Mouse (Mus musculus): ENCODE measurements around the gene Zfp324.

The Zfp324 gene

GRCm38 (mm10) chr7:12970906-12971305, 5.3 kb downstream of the Zfp324 start:
- 96% methylated on average over 25 of the region's 25 CpGs for WGBS

DNA sequence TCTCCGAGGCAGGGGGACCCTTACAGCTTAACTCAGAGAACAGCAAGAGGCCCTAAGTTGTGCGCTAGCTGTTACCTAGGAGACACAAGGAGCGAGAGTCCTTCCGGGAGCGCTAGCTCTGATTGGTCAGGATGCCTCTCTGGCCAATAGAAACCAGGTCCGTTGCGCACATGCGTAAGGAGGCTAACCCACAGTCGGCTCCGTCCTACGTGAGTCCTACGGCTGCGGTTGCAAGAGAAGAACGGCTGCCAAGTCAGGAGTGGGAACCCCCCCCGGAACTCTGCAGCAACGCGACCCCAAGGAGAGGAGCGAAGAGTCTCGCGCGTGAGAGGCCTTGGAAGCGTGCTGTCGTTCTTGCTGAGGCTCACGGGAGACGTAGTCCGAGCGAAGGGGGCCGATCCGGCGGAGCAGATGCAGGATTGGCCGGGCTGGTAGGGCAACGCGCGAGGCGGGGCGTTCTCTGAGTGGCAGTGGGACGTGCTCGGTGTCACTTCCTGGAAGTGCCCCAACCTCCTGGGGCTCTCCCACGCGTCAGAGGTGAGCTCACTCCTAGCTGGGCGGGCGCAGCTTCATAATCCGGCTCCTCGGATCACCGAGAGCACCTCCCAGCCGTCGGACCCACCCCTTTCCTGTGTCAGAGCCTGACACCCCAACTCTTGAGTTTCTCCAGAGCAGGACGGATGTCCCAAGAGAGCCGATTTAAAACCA, 12.2 kb downstream of the Zfp324 start, which contains the start of gene Zfp446:
Zfp446 (plus strand) TSS at position 167 of the 708 bp plus-strand sequence.
- under 1% methylated on average over 49 of the region's 49 CpGs for WGBS

- 82% methylated on average over 18 of the region's 18 CpGs for WGBS
Observed at GRCm38 (mm10) chr7:12978931-12979722, 13.5 kb downstream of the Zfp324 start.

DNA sequence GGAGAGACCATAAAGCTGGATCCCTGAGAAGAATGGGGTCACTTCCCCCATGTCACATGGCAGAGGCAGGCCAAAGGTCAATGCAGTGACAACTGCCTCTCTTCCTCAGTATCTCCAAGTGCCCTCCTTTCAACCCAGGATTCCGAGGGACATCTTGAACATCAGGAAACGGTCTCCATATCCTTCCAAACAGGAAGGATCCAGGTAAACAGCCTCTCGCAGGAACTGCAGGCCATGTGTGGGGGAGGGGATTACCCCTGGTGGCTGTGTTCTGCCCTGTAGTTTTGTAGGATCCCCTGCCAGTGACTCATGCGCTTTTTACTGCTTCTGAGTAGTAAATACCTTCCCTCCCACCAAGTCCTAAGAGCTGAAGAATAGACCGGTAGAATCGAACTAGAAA, 14.1 kb downstream of the Zfp324 start:
- 74% methylated on average over 6 of the region's 6 CpGs for WGBS

GRCm38 (mm10) chr7:12980291-12980690, 14.7 kb downstream of the Zfp324 start:
- 87% methylated on average over 7 of the region's 7 CpGs for WGBS

DNA sequence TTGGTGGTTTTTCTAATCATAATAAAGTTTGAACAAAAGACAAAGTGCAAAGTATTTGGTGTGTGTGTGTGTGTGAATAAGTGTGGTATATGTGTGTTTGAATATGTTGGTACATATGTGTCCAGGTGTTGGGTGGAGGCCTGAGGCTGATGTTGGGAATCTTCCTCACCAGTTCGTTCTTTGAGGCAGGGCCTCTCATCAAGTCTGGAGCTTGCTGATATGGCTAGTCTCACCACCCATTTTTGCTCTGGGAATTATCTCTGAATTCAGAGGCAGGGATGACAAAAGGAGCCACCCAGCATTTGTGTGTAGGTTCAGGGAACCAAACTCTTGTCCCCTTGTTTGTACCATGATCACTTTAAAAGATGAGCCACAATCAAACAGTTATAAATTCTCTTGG, 20.1 kb downstream of the Zfp324 start:
- WGBS, result 76% methylated on average over 1 of the region's 1 CpGs

GRCm38 (mm10) chr7:12986906-12987305, 21.3 kb downstream of the Zfp324 start:
- WGBS, result 83% methylated on average over 8 of the region's 8 CpGs

GRCm38 (mm10) chr7:12987409-12988189, 22.0 kb downstream of the Zfp324 start:
- WGBS, result 83% methylated on average over 8 of the region's 8 CpGs

DNA sequence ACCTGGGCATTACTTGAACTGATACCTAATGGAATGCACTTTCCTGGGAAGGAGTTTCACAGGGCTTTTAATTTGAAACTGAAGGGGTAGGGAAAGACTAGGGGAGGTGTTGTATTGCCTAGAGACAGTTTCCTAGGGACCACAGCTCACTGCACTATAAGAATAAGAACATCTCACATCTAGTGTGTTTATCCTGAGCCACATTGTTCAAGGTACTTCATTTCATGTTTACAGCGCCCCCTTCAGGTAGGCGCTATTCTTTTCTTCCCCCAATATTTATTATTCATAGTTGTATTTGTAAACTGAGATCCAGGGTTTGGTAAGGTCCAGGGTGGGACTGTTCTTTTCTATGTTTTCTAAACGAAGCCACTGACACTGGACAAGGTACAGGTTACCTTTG, 26.6 kb downstream of the Zfp324 start:
- 5% methylated on average over 3 of the region's 3 CpGs for WGBS

DNA sequence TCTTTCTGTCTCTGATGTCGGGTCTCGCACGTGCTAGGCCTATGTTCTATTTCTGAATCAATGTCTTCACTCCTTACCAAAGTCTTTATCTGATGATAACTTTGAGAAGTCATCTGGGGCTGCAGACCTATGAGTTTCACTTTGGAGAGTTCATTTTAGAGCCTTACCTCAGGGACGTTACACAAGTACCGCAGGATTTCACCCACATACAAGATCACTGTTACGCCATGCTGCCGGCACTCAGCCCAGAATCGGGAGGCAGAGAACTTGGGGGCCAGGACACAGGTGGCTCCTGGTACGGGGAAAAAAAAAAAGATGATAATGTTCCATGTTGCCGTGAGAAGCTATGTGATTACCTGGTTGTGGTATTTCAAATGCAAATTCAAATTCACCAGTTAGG, 27.5 kb downstream of the Zfp324 start:
- WGBS, result 88% methylated on average over 10 of the region's 10 CpGs

DNA sequence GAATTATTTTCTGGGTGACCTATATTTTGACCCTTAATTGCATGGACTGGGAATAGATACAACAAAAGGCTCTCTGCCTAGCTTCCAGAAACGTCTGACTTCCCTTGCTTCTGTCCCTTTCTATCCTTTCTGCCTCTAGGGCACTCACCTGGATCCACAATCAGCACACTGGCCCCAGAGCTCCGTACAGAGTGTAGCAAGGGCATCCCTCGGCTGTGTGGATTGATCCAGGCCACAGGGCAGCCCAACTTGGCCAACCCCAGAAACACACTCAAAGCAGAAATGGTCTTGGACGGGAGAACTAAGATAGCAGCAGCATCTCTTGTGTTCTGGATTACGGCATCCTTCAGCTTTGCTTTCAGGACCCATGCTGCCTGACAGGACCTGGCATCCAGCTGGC, 31.6 kb downstream of the Zfp324 start:
- 81% methylated on average over 5 of the region's 5 CpGs for WGBS

DNA sequence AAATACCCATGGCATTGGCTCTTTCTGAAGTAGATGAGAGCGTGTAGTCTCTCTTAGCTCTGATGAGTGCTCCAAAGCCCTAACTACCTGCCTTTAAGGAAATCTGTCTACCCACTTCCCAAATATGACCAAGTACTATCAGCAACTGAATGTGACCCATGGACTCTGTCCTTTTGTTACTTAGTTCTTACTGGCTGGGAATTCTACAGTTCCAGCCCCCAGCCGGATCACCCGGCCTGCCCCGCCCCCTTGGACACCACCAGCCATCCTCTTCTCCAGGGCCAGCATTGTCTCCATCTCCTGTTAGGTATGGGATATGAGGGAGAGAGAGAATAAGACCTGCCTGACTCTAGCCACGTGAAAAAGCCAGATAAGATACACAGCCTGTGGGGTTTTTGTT, 32.4 kb downstream of the Zfp324 start, which contains the start of gene Slc27a5:
Slc27a5 (minus strand) TSS at position 140 of the 400 bp plus-strand sequence.
- WGBS, result 78% methylated on average over 5 of the region's 5 CpGs

GRCm38 (mm10) chr7:12998851-12999250, 33.2 kb downstream of the Zfp324 start, which contains the start of gene Trim28:
Trim28 (plus strand) TSS chr7:12999114.
- 84% methylated on average over 3 of the region's 3 CpGs for WGBS

DNA sequence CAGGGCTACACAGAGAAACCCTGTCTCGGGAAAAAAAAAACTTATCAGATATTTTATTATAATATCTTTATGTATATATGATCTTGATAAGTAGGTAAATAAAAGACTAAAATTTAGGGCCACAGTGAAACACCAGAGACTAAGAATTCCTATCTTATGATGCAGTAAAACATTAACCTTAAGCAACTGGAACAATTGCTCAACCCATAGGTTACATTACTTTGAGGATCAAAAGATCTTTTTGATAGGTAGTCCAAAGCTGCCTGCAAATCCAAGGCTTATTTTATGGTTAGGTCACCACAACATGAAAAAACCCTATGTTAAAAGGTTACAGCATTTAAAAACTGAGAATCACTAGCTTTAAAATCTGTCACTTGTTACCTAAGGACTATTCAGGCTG, 35.9 kb downstream of the Zfp324 start:
- 89% methylated on average over 1 of the region's 1 CpGs for WGBS

DNA sequence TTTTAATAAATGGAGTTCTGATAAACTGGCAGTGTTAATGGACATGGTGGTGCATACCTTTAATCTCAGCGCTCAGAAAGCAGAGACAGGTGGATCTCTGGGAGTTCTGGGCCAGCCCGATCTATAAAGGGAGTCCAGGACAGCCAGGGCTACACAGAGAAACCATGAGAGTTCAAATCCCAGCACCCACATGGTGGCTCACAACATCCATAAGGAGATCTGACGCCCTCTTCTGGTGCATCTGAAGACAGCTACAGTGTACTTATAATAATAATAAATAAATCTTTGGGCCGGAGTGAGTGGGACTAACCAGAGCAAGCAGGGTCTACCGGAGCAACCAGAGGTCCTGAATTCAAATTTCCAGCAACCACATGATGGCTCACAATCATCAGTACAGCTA, 37.7 kb downstream of the Zfp324 start:
- WGBS, result 78% methylated on average over 5 of the region's 5 CpGs

DNA sequence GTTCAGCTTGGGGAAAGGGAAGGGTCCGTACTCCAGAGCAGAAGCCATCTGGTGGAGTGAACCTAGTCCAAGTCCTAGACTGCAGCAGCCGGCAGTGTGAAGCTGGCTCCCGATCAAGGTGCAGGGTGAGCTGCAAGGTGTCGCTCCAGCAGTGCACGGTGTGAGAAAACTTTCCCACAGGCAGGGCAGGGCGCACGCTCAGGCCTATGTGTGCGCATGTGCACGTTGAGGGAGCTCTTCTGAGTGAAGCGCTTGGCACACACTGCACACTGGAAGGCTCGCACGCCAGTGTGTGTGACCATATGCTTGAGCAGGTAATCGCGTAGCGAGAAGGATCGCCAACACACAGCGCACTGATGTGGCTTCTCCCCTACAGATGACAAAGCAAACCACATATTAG, 40.4 kb downstream of the Zfp324 start:
- 70% methylated on average over 17 of the region's 17 CpGs for WGBS

DNA sequence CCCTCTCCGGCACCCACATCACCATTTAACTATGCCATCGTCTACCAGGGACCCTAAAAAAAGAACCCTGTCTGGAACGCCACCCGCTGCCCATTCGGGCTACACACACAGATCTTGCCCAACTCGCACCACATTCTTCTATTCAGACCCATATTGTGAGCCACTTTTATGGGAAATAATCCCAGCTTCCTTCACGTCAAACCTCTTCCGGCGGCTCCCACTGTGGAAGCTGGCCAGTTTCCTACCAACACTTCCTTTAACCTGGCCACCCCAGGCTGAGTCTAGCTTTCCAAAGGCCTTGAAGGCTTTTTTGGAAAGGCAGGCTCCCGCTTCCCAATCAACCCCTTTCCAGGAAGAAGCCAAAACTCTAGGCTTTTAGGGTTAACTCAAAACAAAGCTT, 40.9 kb downstream of the Zfp324 start:
- WGBS, result 73% methylated on average over 10 of the region's 10 CpGs

- 61% methylated on average over 57 of the region's 57 CpGs for WGBS
Observed at GRCm38 (mm10) chr7:13007341-13008092, 41.9 kb downstream of the Zfp324 start.

DNA sequence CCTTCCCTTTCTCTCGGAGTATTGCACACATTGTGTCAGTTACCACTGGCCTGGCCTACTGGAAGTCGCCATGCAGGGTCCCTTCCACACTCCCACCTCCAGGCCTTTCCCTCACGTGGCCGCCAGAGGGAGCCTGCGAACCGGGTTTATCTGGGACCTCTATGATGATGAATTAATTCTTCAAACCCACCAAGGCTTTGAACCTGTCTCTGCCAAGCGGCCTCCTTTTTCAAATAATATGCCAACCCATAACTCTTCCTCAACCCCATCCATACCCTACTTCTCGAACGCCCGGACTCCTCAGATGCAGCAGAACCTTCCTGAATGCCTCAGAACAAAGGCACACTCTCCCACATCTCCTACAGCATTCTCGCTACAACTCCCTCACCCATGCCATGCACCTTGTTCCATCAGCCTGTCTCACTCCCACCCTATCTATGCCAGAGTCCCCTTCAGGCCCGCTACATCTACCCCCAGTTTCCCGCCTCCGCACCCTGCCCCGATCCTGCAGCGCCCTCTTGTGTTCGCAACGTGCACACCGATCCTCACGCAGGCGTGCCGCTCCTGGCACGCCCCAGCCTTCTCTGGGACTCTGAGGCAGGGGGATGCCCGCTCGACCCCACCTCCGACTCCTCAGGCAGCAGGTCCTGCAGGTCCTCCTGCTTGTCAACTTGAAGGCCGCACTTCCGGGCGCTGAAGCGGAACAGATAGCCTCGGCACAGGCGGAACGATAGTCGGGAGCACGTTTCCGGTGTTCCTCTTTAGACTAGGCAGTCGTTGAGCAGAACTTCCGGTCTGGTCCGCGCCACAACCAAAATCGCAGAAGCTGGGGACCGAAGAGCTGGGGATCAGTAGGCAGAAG, 43.7 kb downstream of the Zfp324 start:
- WGBS, result under 1% methylated on average over 42 of the region's 42 CpGs
